Mouse (Mus musculus) megakaryocyte, embryonic 14.5 days (primary cell): Measurements from ENCODE around the gene Tulp4.

ENCODE experiments used
- FLI1 ChIP-seq: IDR thresholded peaks from 2 replicates; pipeline ENCODE4 v1.6.1; 2012; ENCODE audit warnings: low read length, inconsistent platforms, mixed read lengths
- GATA1 ChIP-seq: IDR thresholded peaks from 3 replicates; pipeline ENCODE4 v1.6.1; 2012; ENCODE audit warnings: mixed read lengths, low read length, inconsistent platforms, borderline replicate concordance

GRCm38 (mm10) chr17:6083323-6083890 is 22.8 kb upstream of the Tulp4 start:
- TF ChIP-seq GATA1 (no peak), FLI1 (no peak)
